Mouse (Mus musculus) liver, embryonic 14.5 days (tissue): Measurements from ENCODE around the gene Ppp2ca.
"Not testable (repeated sequence)": the region's sequence is repeated elsewhere in the genome, so short reads cannot be mapped to it uniquely, and the experiment has no call there.

Source experiments
- CTCF ChIP-seq: IDR thresholded peaks from 2 replicates; pipeline ENCODE4 v1.5.1; 2016; ENCODE audit warnings: antibody characterized with exemption, low read depth, control low read depth
- EP300 ChIP-seq: IDR thresholded peaks from 2 replicates; pipeline ENCODE4 v1.6.1; 2016; ENCODE audit warnings: antibody characterized with exemption, low read depth

GRCm38 (mm10) chr11:52116117-52116516, 17.6 kb downstream of the Ppp2ca start:
- not testable (repeated sequence) for TF ChIP-seq EP300, CTCF
